Mouse (Mus musculus) G1E (cell line): Measurements from ENCODE around the gene Dynll1.

Source experiments
- CTCF ChIP-seq: IDR thresholded peaks from 2 replicates; pipeline ENCODE4 v1.5.1; 2012; ENCODE audit warnings: low read depth, low read length, inconsistent platforms, mixed read lengths
- GATA2 ChIP-seq: IDR thresholded peaks from 2 replicates; pipeline ENCODE4 v1.6.1; 2012; ENCODE audit warnings: low read depth, low read length, inconsistent platforms, borderline replicate concordance

DNA sequence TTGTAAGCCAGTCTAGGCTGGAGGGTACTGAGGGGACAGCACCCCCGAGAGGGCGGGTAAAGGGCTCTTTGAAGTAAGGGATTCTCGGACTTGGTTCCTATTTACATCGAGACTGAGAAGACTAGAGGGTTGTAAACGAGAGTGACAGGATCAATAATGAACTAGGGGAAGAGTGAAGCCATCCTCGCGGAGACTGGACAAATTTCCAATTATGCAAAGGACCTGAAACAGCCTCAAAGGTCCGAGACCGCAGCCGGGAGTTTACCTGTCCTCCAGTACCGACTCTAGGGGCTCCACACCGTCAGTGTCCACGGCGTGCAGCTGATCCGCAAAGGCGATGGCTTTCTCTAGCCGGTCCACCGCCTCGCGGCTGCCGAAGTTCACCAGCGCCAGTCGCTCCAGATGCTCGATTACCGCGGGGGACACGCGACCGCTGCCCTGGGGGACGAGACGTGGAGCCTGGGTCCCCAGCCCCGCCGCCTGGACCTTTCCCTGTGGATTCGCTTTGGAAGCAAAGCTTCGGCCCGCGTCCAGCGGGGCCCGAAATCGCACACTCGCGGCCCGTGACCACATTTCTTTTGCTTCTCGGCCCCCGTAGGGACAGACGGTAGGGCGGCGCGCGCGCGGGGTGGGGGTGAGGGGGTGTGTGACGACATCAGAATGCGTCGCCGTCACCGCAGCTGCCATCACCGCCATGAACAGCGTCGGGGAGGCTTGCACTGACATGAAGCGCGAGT, 39.9 kb upstream of the Dynll1 start, which contains the start of the genes Gatc and Triap1:
- TF ChIP-seq CTCF (no peak), GATA2 (no peak)
